Mouse (Mus musculus): ENCODE results near the gene Rab43. TPM values are rescaled to one million over a fixed set of nuclear protein-coding genes. Genes with fewer than 3 reads are reported as not detected.

Rab43 gene
- polyA plus RNA-seq, 1 experiment from 2014 or later = 16.4 TPM

DNA sequence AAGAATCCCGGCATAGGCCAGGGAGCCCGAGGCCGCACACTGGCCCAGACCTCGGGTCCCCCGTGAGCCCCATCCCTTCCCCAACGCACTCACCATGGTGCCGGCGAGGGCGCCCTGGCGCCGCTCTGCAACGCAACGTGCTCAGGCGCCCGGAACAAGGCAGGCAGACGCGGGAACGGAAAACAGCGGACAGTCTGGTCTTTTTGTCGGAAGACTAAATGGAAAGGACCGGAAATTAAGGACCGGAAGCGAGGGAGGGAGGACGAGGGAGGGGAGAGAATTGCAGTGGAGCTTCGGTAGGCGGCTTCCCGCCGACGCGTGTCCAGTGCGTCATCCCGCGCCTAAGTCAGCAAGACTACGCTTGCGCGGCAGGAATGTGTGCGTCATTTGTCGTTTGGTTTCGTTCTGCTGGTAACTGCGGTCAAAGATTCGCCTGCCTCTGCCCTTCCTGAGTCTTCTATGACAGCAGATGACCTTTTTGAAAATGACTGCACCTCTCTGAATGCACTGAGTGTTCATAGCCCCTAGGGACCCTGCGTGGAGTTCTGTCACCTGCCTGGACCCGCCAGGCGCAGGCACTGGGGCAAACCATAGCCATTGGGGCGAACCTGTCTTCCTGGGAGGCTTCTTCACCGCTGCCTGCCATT, 26.7 kb upstream of the Rab43 start, which contains the start of gene Isy1:
TSS of gene Isy1 (minus strand) at position 248 of the 647 bp plus-strand sequence.
- DNase-seq (ENCODE audit: low spot score) = peak; percentile 98
- Histone ChIP-seq H3K4me3 (replicated peaks; ENCODE audit: low read depth, low read length) (peak within 1 kb of the TSS; percentile 64), H3K36me3 (ENCODE audit: insufficient read depth, low read length) (peaks cover 16% of the 10 kb centered on the region), H3K27me3 (ENCODE audit: insufficient read depth, low read length) (no peaks in the 10 kb centered on the region), H3K4me2 (ENCODE audit: low read length) (peak within 1 kb of the TSS; percentile 77), H3K9ac (ENCODE audit: low read depth, low read length) (peak within 1 kb of the TSS; percentile 83), H3K4me1 (replicated peaks; ENCODE audit: insufficient read depth, low read length) (no peaks in the 10 kb centered on the region), H3K9me3 (replicated peaks; ENCODE audit: low read length) (no peaks in the 10 kb centered on the region), H3K27ac (peak within 1 kb of the TSS; percentile 95)
- WGBS = under 1% methylated on average over 46 of the region's 46 CpGs
- ATAC-seq (replicated peaks; ENCODE audit: low FRiP score, low read depth) = peak; percentile 95
- no peak; the same call in 1 of the 2 replicates for TF ChIP-seq CTCF (IDR thresholded peaks at IDR 0.05; ENCODE audit: low read depth)

DNA sequence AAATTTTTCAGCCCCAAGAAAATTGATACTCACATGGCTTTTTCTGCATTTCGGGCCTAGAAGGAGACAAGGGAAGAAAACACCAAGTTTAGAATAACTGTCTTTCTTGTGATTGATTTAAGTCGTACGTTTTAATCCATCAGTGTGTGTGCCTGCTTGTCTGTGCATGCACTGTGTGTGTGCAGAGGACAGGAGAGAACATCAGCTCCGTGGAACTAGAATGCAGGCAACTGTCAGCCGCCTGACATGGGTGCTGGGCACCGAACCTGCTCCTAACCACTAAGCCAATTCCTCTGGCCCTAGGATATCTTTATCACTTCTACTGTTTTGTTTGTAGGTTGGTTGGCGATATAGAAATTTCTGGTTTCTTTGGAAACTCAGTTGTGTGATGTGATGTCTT, 23.7 kb upstream of the Rab43 start, which contains the start of gene Gm45140:
TSS of gene Gm45140 (minus strand) at position 101 of the 400 bp plus-strand sequence.
- Histone ChIP-seq H3K36me3 (ENCODE audit: insufficient read depth, low read length) (peaks cover 6% of the 10 kb centered on the region; the same call in 1 of the 2 replicates), H3K4me1 (replicated peaks; ENCODE audit: insufficient read depth, low read length) (no peaks in the 10 kb centered on the region)
- 95% methylated on average over 7 of the region's 7 CpGs for WGBS

GRCm38 (mm10) chr6:87820366-87820765, 8.4 kb upstream of the Rab43 start:
- Histone ChIP-seq H3K9me3 (replicated peaks; ENCODE audit: low read length) (no peaks in the 10 kb centered on the region), H3K4me1 (replicated peaks; ENCODE audit: insufficient read depth, low read length) (no peaks in the 10 kb centered on the region), H3K36me3 (ENCODE audit: insufficient read depth, low read length) (peaks cover 54% of the 10 kb centered on the region), H3K9ac (ENCODE audit: low read depth, low read length) (no peak overlapping the region), H3K4me3 (replicated peaks; ENCODE audit: low read depth, low read length) (no peak overlapping the region), H3K4me2 (ENCODE audit: low read length) (no peak overlapping the region), H3K27me3 (ENCODE audit: insufficient read depth, low read length) (no peaks in the 10 kb centered on the region), H3K27ac (no peak overlapping the region)
- ATAC-seq (replicated peaks; ENCODE audit: low FRiP score, low read depth) (no peak), DNase-seq (ENCODE audit: low spot score) (no peak)
- 89% methylated on average over 2 of the region's 2 CpGs for WGBS
- no peak for TF ChIP-seq CTCF (IDR thresholded peaks at IDR 0.05; ENCODE audit: low read depth)

More for the DNA sequence above, 23.7 kb upstream of the Rab43 start, which contains the start of gene Gm45140:
- no peak within 1 kb of the TSS for H3K4me2 ChIP-seq (ENCODE audit: low read length)
- H3K9me3 ChIP-seq (replicated peaks; ENCODE audit: low read length) = no peaks in the 10 kb centered on the region
- H3K27me3 ChIP-seq (ENCODE audit: insufficient read depth, low read length) = no peaks in the 10 kb centered on the region
- no peak for TF ChIP-seq CTCF (IDR thresholded peaks at IDR 0.05; ENCODE audit: low read depth)
- no peak within 1 kb of the TSS for H3K9ac ChIP-seq (ENCODE audit: low read depth, low read length)
- H3K4me3 ChIP-seq (replicated peaks; ENCODE audit: low read depth, low read length) = no peak within 1 kb of the TSS
- H3K27ac ChIP-seq = no peak within 1 kb of the TSS
- ATAC-seq (replicated peaks; ENCODE audit: low FRiP score, low read depth) = no peak
- no peak for DNase-seq (ENCODE audit: low spot score)

- H3K4me1 ChIP-seq (replicated peaks; ENCODE audit: insufficient read depth, low read length) = peaks cover 21% of the 10 kb centered on the region
- H3K9ac ChIP-seq (ENCODE audit: low read depth, low read length) = no peak overlapping the region
- no peak overlapping the region for H3K4me2 ChIP-seq (ENCODE audit: low read length)
- H3K27me3 ChIP-seq (ENCODE audit: insufficient read depth, low read length) = no peaks in the 10 kb centered on the region
- ATAC-seq (replicated peaks; ENCODE audit: low FRiP score, low read depth) (no peak), DNase-seq (ENCODE audit: low spot score) (no peak)
- peaks cover 35% of the 10 kb centered on the region for H3K36me3 ChIP-seq (ENCODE audit: insufficient read depth, low read length)
- H3K9me3 ChIP-seq (replicated peaks; ENCODE audit: low read length) = no peaks in the 10 kb centered on the region
- H3K4me3 ChIP-seq (replicated peaks; ENCODE audit: low read depth, low read length) = no peak overlapping the region
- TF ChIP-seq CTCF (IDR thresholded peaks at IDR 0.05; ENCODE audit: low read depth) = no peak
- WGBS = 86% methylated on average over 5 of the region's 5 CpGs
- H3K27ac ChIP-seq = no peak overlapping the region
Observed at GRCm38 (mm10) chr6:87814486-87814885, 2.5 kb upstream of the Rab43 start.

- 86% methylated on average over 1 of the region's 1 CpGs for WGBS
- Histone ChIP-seq H3K36me3 (ENCODE audit: insufficient read depth, low read length) (peaks cover 19% of the 10 kb centered on the region; the same call in 1 of the 2 replicates), H3K9me3 (replicated peaks; ENCODE audit: low read length) (no peaks in the 10 kb centered on the region), H3K27ac (peak overlapping the region; percentile 97), H3K9ac (ENCODE audit: low read depth, low read length) (no peak overlapping the region), H3K27me3 (ENCODE audit: insufficient read depth, low read length) (no peaks in the 10 kb centered on the region), H3K4me3 (replicated peaks; ENCODE audit: low read depth, low read length) (no peak overlapping the region), H3K4me2 (ENCODE audit: low read length) (peak overlapping the region; percentile 96), H3K4me1 (replicated peaks; ENCODE audit: insufficient read depth, low read length) (peaks cover 22% of the 10 kb centered on the region)
- no peak for TF ChIP-seq CTCF (IDR thresholded peaks at IDR 0.05; ENCODE audit: low read depth)
- ATAC-seq (replicated peaks; ENCODE audit: low FRiP score, low read depth) (no peak), DNase-seq (ENCODE audit: low spot score) (no peak)
Observed at GRCm38 (mm10) chr6:87812656-87813055, 692 bp upstream of the Rab43 start.

DNA sequence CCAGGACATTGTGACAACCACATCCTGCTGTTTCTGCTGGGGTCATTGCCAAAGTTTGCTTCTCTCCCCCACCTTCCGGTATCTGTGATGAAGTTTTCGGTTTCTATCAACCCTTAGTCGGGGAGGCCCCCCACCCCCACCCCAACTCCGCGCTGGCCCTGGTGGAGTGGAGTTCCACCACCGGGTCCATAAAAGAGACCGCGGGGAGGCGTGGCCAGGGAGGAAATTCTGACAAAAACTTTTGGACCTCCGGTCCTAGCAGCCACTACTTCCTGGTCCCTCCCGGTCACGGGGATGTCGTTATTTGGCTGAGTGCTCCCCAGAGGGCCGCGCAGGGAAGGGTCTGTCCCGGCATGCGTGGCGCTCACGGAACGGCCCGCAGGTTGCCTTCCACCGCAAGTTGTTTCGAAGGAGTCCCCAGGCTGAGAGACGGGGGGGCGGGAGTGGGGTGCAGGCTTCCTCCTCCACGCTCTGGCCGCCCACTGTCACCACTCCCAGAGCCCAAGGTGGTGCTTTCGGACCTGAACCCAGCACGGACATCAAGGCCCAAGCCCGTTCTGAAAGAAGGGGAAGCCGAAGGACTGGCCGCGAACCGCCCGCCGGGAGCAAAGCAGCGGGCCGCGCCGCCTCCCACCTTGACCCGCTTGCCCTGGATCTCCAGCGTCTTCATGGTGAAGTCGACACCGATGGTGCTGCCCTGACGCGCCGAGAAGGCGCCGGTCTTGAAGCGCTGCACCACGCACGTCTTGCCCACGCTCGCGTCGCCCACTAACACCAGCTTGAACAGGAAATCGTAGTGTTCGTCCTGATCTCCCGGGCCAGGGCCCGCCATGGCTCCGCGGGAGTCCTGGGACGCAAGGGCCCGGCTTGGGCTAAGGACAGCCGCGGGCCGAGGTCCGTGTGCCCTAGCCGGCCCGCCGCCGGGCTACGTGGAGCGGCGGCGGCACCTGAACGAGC, 973 bp downstream of the Rab43 start:
- Histone ChIP-seq H3K9me3 (replicated peaks; ENCODE audit: low read length) (no peaks in the 10 kb centered on the region), H3K4me2 (ENCODE audit: low read length) (peak overlapping the region; percentile 96), H3K4me3 (replicated peaks; ENCODE audit: low read depth, low read length) (peak overlapping the region; percentile 83), H3K27ac (peak overlapping the region; percentile 97), H3K4me1 (replicated peaks; ENCODE audit: insufficient read depth, low read length) (peaks cover 22% of the 10 kb centered on the region), H3K36me3 (ENCODE audit: insufficient read depth, low read length) (0 out of 2 replicates have a peak, but pooled peaks cover 8% of the 10 kb centered on the region), H3K9ac (ENCODE audit: low read depth, low read length) (peak overlapping the region; percentile 93), H3K27me3 (ENCODE audit: insufficient read depth, low read length) (no peaks in the 10 kb centered on the region)
- WGBS = under 1% methylated on average over 76 of the region's 77 CpGs
- no peak for TF ChIP-seq CTCF (IDR thresholded peaks at IDR 0.05; ENCODE audit: low read depth)
- DNase-seq (ENCODE audit: low spot score) (peak; percentile 83), ATAC-seq (replicated peaks; ENCODE audit: low FRiP score, low read depth) (peak; percentile 42)

Measured in kidney, postnatal 0 days (tissue).